ENCODE assay signal across 7 mouse cellular contexts in genomic region chr19:8929224-8930088, GRCm38 (mm10). TPM values are rescaled to one million over a fixed set of nuclear protein-coding genes. Genes with fewer than 3 reads are reported as not detected.
DNase-seq lines count a peak whose midpoint lies in the region; ATAC-seq lines count a peak whose summit lies in the region.

TSS of gene Rom1 (minus strand) at chr19:8929356.
TSS of gene Eml3 (plus strand) at chr19:8929552.

- intact Hi-C loops in left cerebral cortex, postnatal 25 days (cut with DNase I) = no loop called here

- no peaks in the 10 kb centered on the region for H3K9me3 ChIP-seq in hindbrain, embryonic 12.5 days (replicated peaks)

- DNase-seq in ZHBTc4 (ENCODE audit: low read depth, low spot score) = peak; percentile 93
- peak; percentile 88 for DNase-seq in cerebellum, adult 9-10 months
- peak; percentile 65 to 68 for DNase-seq in frontal cortex, postnatal 10 days (ENCODE audit: low spot score in 2 of 2)
- peak; percentile 49 to 60 for DNase-seq in left cerebral cortex, postnatal 25 days (ENCODE audit: low spot score in 2 of 2)
- DNase-seq in right cerebral cortex, postnatal 4 days = peak; percentile 54

- peak; percentile 62 for ATAC-seq in hindbrain, embryonic 12.5 days (ENCODE audit: low FRiP score)
- peak; percentile 36 for ATAC-seq in megakaryocyte-erythroid progenitor cell, adult 5-6 weeks (replicated peaks; ENCODE audit: low FRiP score, low TSS enrichment, poor library complexity, severe bottlenecking)

- peaks cover 6% of the 10 kb centered on the region for H3K27me3 ChIP-seq in hindbrain, embryonic 12.5 days

- peaks cover 33% of the 10 kb centered on the region for H3K36me3 ChIP-seq in hindbrain, embryonic 12.5 days

- peaks cover 13% of the 10 kb centered on the region for H3K4me1 ChIP-seq in hindbrain, embryonic 12.5 days

- peak within 1 kb of the TSS; percentile 77 for H3K9ac ChIP-seq in hindbrain, embryonic 12.5 days

- under 1% methylated on average over 57 of the region's 74 CpGs for WGBS in hindbrain, embryonic 12.5 days

- H3K27ac ChIP-seq in hindbrain, embryonic 12.5 days = peak within 1 kb of the TSS; percentile 3; the same call in 1 of the 2 replicates

- H3K4me3 ChIP-seq in hindbrain, embryonic 12.5 days = peak within 1 kb of the TSS; percentile 54

- H3K4me2 ChIP-seq in hindbrain, embryonic 12.5 days (replicated peaks) = peak within 1 kb of the TSS; percentile 67

RNA-seq across cellular contexts. Expression of gene Rom1, which starts in this region (rescaled TPM):
- 1.8 and 3.2 TPM in 2 replicates for polyA plus RNA-seq in hindbrain, embryonic 12.5 days (2016; fragmentation: Nextera tagmentation; extraction: Ambion mirVana)
- total RNA-seq in left cerebral cortex, postnatal 25 days (2021) = 1 to 10 TPM; 5.7 TPM
- total RNA-seq in megakaryocyte-erythroid progenitor cell, adult 5-6 weeks (2014; fragmentation: Nextera tagmentation) = 4.6 and 6.2 TPM in 2 replicates
- total RNA-seq in megakaryocyte-erythroid progenitor cell, adult 5-6 weeks (2017) = 0.75 and 4.3 TPM in 2 replicates

RNA-seq across cellular contexts. Expression of gene Eml3, which starts in this region (rescaled TPM):
- polyA plus RNA-seq in hindbrain, embryonic 12.5 days (2016; fragmentation: Nextera tagmentation; extraction: Ambion mirVana) = 17.0 and 17.1 TPM in 2 replicates
- total RNA-seq in left cerebral cortex, postnatal 25 days (2021) = 1 to 10 TPM; 8.2 to 8.4 TPM
- 29.3 and 45.8 TPM in 2 replicates for total RNA-seq in megakaryocyte-erythroid progenitor cell, adult 5-6 weeks (2014; fragmentation: Nextera tagmentation)
- 14.5 and 23.6 TPM in 2 replicates for total RNA-seq in megakaryocyte-erythroid progenitor cell, adult 5-6 weeks (2017)

Comparison
In these comparisons a context has a peak if more than half of its experiments do, and no peak if none do; other contexts are left out.
1. Peak in every context shown above with its lines: DNase-seq, ATAC-seq, H3K4me3 ChIP-seq and H3K27ac ChIP-seq.